Mouse (Mus musculus) limb, embryonic 10.5 days (tissue): ENCODE measurements around the gene Commd6. TPM values are rescaled to one million over a fixed set of nuclear protein-coding genes. Genes with fewer than 3 reads are reported as not detected.

Experiments
- DNase-seq: peaks from one replicate; pipeline ENCODE4 v3.0.0-alpha.2; 2017; ENCODE audit warnings: low spot score
- H3K27ac ChIP-seq: fragments of 300-500 bp; sonication (generic); 2 replicates; pipeline ENCODE4 v1.5.1; 2016; ENCODE audit warnings: mild to moderate bottlenecking
- H3K27me3 ChIP-seq: fragments of 300-500 bp; sonication (generic); 2 replicates; pipeline ENCODE4 v1.6.1; 2016; ENCODE audit warnings: low read depth, mild to moderate bottlenecking; ENCODE audit not compliant: poor library complexity, severe bottlenecking
- H3K36me3 ChIP-seq: fragments of 300-500 bp; sonication (generic); 2 replicates; pipeline ENCODE4 v1.6.1; 2016; ENCODE audit warnings: mild to moderate bottlenecking, moderate library complexity
- H3K4me1 ChIP-seq: fragments of 300-500 bp; sonication (generic); 2 replicates; pipeline ENCODE4 v1.6.1; 2016
- H3K4me3 ChIP-seq: fragments of 300-500 bp; sonication (generic); 2 replicates; pipeline ENCODE4 v1.5.1; 2016; ENCODE audit warnings: mild to moderate bottlenecking, moderate library complexity
- H3K9me3 ChIP-seq: fragments of 300-500 bp; sonication (generic); replicated peaks from 2 replicates; pipeline ENCODE4 v1.6.1; 2016; ENCODE audit warnings: mild to moderate bottlenecking
- WGBS: fragments of 180-500 bp; shearing (Covaris S2); methylation state at CpG from one replicate; pipeline ENCODE4 v1.1.7; 2016; 5-methylcytosine and 5-hydroxymethylcytosine counted together
- polyA plus RNA-seq: library from polyadenylated mRNA; unstranded; fragments of >200 nt; fragmentation: Nextera tagmentation; extraction: Ambion mirVana; gene quantifications from 2 replicates; pipeline ENCODE4 v1.2.1, GENCODE M21; 2016

Gene Commd6
- polyA plus RNA-seq, 1 experiment from 2014 or later, result 92.1 TPM

DNA sequence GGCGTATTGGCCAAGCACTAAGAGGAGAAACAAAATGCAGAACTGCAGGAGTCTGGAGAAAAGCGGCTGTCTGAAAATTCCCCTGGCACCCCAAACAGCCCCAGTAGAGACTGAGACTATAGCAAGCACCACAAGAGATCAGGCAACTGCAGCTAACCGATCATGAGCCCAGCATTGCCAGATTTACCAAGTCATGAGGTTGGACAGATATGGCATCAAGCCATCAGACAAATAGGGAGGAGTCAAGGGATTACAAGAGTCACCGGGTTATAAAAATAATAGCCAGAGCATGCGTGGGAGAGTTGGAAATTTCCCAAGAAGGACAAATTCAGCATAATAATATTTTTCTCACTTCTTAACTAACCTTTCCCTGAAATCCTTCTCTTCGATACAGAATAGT is 12.1 kb upstream of the Commd6 start:
- DNase-seq, result no peak
- Histone ChIP-seq H3K9me3 (no peaks in the 10 kb centered on the region), H3K4me3 (no peak overlapping the region), H3K27ac (no peak overlapping the region), H3K36me3 (peaks cover 2% of the 10 kb centered on the region; the same call in 1 of the 2 replicates), H3K27me3 (no peaks in the 10 kb centered on the region), H3K4me1 (peaks cover 9% of the 10 kb centered on the region; the same call in 1 of the 2 replicates)
- WGBS, result 93% methylated on average over 6 of the region's 6 CpGs

DNA sequence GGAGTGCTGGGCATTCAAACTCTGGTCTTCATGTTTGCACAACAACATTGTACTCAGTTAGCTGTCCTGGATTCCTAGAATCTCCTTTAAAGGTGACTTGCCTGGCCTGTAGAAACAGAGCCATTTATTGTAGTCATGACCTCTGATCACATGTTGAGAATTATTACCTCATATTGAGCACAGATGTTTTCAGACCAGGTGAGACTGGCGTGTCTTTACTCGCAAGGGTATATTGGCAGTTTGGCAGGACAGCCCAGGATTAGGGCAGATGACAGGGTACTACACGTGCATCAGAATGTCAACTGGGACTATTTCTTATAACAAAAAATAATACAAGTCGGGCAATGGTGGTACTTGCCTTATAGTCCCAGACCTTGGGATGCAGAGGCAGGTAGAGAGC is 10.1 kb upstream of the Commd6 start:
- Histone ChIP-seq H3K27me3 (no peaks in the 10 kb centered on the region), H3K27ac (no peak overlapping the region), H3K36me3 (no peaks in the 10 kb centered on the region), H3K4me3 (no peak overlapping the region), H3K4me1 (peaks cover 7% of the 10 kb centered on the region; the same call in 1 of the 2 replicates), H3K9me3 (no peaks in the 10 kb centered on the region)
- 84% methylated on average over 4 of the region's 4 CpGs for WGBS
- no peak for DNase-seq

DNA sequence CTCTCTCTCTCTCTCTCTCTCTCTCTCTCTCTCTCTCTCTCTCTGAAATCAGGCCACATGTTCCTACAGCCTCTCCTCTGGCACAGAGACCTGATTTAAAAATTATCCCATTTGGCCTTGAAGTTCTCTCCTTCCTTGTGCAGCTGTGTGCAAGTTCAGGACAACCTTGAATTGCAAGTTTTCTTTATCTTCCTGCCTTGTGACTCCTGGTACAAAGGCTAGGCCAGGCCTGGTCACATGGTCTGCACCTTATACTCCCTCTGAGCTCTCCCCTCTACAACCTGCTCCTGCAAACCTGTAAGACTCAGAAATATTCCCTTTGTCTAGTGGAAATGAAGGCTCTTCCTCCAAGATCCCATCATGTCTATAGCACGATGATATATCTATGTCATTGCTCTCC is 4.5 kb upstream of the Commd6 start:
- no peaks in the 10 kb centered on the region for H3K36me3 ChIP-seq

DNA sequence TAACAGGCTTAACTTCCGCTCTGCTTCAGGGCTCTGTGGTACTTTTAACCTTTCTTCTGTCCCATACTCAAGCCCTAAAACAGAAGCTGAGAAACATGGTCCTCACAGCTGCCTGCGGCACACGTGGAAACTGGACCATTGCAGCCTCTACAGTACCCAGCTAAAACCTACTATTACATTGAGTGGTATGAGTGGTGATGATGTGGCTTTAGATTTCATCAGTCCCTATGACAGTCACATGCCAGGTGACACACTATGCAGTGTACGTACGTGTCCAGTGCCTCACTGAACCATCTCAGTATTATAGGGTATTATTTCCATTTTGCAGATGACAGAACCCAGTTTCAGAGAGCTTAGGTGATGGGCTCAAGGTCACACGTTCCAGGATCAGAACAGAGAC is 3.1 kb downstream of the Commd6 start:
- peaks cover 22% of the 10 kb centered on the region for H3K36me3 ChIP-seq
- WGBS, result 94% methylated on average over 6 of the region's 6 CpGs
- H3K4me1 ChIP-seq, result peaks cover 10% of the 10 kb centered on the region
- no peak overlapping the region for H3K27ac ChIP-seq
- no peak for DNase-seq
- no peak overlapping the region for H3K4me3 ChIP-seq
- no peaks in the 10 kb centered on the region for H3K27me3 ChIP-seq
- H3K9me3 ChIP-seq, result no peaks in the 10 kb centered on the region

More for the DNA sequence above, 4.5 kb upstream of the Commd6 start:
- DNase-seq, result no peak
- H3K27me3 ChIP-seq, result no peaks in the 10 kb centered on the region
- peaks cover under 1% of the 10 kb centered on the region; the same call in 1 of the 2 replicates for H3K4me1 ChIP-seq
- no peak overlapping the region for H3K27ac ChIP-seq
- 82% methylated on average over 1 of the region's 1 CpGs for WGBS
- no peaks in the 10 kb centered on the region for H3K9me3 ChIP-seq
- H3K4me3 ChIP-seq, result no peak overlapping the region

DNA sequence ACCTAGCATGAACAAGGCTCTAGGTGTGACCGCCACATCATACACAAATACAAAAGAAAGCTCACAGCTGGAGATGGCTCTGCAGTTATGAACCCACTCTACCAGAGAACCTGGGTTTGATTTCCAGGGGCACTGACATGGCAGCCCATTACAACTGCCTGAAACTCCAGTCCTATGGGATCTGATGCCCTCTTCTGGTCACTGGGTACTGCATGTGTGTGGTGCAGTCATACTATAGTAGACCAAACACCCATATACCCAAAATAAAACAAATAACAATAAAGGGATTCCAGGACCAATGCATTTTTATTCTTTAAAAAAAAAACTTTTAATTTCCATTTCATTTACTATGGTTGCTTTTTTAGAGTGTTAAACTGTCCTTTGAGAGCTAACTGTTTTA is 4.7 kb downstream of the Commd6 start:
- DNase-seq, result no peak
- H3K36me3 ChIP-seq, result peaks cover 30% of the 10 kb centered on the region
- H3K4me1 ChIP-seq, result peaks cover 10% of the 10 kb centered on the region
- H3K27ac ChIP-seq, result no peak overlapping the region
- no peaks in the 10 kb centered on the region for H3K27me3 ChIP-seq
- H3K4me3 ChIP-seq, result no peak overlapping the region
- H3K9me3 ChIP-seq, result no peaks in the 10 kb centered on the region
- WGBS, result 90% methylated on average over 1 of the region's 1 CpGs

DNA sequence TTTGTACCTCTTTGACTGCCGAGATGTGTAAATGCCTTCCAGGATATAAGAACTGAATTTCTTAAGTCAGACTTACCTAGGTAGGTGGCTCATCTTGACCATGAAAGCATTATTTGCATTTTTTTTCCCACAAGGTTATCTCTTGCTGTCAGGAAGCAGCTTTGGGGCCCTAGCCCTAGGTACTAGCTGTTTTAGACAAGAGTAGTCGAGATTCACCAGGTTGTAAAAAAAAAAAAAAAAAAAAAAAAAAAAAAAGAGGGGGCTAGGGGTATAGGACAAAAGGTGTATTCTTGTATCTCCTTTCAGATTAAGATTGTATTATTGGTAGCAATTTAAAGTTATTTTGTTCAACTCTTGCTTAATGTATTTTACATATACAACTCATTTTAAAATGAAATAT is 9.9 kb downstream of the Commd6 start:
- H3K4me3 ChIP-seq, result no peak overlapping the region
- H3K27me3 ChIP-seq, result no peaks in the 10 kb centered on the region
- 82% methylated on average over 2 of the region's 2 CpGs for WGBS
- H3K4me1 ChIP-seq, result no peaks in the 10 kb centered on the region
- no peak for DNase-seq
- H3K9me3 ChIP-seq, result no peaks in the 10 kb centered on the region
- H3K27ac ChIP-seq, result no peak overlapping the region
- peaks cover 27% of the 10 kb centered on the region for H3K36me3 ChIP-seq

DNA sequence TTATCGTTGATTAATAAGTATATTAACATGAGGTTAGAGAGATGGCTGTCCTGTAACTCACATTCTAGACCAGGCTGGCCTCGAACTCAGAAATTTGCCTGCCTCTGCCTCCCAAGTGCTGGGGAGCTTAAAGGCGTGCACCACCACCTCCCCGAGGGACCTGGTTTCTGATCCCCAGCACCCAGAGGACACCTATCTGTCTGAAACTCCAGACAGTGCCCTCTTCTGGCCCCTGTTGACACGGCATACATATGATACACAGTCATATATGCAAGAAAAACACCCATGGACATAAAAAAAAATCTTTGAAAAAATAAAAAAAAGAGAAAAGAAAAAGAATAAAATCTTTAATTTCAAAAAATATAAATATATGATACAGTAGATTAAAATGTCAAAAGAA is 22.8 kb downstream of the Commd6 start:
- H3K4me1 ChIP-seq, result no peaks in the 10 kb centered on the region
- H3K27me3 ChIP-seq, result no peaks in the 10 kb centered on the region
- H3K4me3 ChIP-seq, result no peak overlapping the region
- no peaks in the 10 kb centered on the region for H3K36me3 ChIP-seq
- WGBS, result 90% methylated on average over 5 of the region's 5 CpGs
- no peaks in the 10 kb centered on the region for H3K9me3 ChIP-seq
- DNase-seq, result no peak
- no peak overlapping the region for H3K27ac ChIP-seq

DNA sequence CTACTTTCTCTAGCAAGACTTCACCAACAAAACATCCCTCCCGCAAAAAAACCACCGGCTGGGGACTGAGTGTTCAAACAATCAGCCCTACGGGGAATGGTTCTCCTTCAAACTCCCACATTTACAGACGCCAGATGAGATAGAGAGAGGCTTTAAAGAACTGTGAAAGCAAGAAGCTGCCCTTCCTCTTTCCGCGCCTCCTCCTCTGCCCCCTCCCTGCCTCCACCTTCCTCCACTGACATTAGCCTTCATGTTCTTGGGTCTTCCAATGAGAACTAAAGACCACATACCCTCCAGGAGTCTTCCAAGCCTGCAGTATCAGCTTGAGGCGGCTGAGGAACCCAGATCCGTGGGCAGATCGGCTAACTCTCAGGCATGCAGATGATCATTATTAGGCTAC is 24.3 kb downstream of the Commd6 start:
- no peaks in the 10 kb centered on the region for H3K4me1 ChIP-seq
- 80% methylated on average over 9 of the region's 9 CpGs for WGBS

DNA sequence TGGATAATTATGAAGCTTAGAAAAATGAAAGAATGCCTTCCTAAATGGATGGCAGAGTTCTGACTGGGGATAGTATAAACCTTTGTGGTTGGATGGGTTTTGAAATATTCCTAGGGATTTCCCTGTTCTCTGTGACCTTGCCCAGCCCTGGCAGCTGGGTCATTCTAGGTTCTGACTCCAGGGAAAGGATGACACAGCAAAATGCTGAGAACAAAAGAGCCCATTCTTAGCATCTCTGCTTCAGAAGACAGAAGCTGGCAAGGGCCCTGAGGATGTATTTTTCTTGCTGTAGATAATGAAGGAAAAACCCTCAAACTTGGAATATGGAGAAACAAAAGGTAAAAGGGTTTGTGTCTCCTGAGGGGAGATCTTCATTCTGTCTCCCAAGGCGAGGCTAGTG is 27.3 kb downstream of the Commd6 start:
- no peak overlapping the region for H3K4me3 ChIP-seq
- no peak overlapping the region for H3K27ac ChIP-seq
- H3K4me1 ChIP-seq, result peaks cover 7% of the 10 kb centered on the region
- H3K9me3 ChIP-seq, result no peaks in the 10 kb centered on the region
- WGBS, result 91% methylated on average over 1 of the region's 1 CpGs
- no peaks in the 10 kb centered on the region for H3K36me3 ChIP-seq
- no peak for DNase-seq
- H3K27me3 ChIP-seq, result 0 out of 2 replicates have a peak, but pooled peaks cover 2% of the 10 kb centered on the region

More for the DNA sequence above, 24.3 kb downstream of the Commd6 start:
- H3K4me3 ChIP-seq, result no peak overlapping the region
- no peaks in the 10 kb centered on the region for H3K9me3 ChIP-seq
- H3K27me3 ChIP-seq, result no peaks in the 10 kb centered on the region
- DNase-seq, result no peak
- H3K27ac ChIP-seq, result no peak overlapping the region
- H3K36me3 ChIP-seq, result no peaks in the 10 kb centered on the region

DNA sequence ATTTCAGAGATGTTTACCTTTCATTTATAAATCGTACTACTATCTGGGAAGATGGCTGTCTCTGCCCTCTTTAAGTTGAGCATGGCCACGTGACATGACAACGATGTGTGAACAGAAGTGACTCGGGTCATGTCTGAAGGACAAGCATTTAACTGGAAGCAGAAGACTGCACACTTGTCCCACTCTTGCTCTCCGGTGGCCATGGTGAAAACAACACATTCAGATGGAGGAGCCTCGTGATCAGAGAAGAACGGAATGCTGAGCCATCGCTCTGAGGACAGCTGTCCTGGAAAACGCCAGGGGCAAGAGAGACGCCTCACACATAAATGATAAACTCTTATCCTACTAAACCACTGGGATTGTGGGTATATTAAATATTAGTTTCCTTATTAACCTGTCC is 29.8 kb downstream of the Commd6 start:
- no peak overlapping the region for H3K4me3 ChIP-seq
- no peak for DNase-seq
- 83% methylated on average over 10 of the region's 10 CpGs for WGBS

DNA sequence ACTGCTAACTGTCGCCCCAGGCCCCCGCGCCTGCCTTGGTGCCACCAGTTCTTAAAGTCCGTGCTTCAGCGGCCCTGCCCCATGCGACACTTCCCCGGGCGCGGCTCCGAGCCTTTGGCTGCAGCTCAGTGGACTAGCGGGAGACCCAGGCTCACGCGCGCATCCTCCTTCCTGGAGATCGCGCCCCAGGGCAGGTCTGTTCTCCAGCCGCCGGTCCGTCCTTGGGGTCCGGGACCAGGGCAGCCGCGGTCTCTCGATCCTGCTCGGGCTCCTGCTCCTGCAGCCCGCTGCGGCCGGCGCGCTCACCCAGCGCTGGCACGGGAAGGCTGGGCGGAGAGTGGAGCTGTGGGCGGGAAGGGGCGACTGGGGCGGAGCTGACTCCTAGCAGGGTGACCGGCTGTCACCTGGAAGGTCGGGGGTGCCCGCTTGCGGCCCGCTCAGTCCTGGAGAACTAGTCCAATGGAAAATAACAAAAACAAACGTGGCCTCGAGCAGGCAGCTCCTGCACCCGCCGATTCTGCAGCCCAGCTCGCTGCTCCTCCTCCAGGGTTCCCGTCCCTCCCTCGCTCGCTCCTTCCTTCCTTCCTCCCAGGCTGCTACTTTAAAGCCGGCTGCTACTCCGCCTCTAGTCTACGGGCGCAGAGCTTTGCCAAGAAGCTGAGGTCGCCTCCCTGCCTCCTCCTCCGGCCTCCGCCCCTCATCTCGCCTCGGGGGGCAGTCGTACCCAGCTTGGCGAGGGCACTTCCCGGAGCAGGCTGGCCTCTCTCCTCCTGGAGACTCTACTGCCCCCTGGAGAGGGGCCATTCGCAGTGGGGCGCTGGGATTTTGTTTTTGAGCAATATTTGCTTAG is 31.7 kb downstream of the Commd6 start, which contains the start of gene Tbc1d4:
Gene Tbc1d4, minus strand, starts transcription at position 673 of the 850 bp plus-strand sequence.
- WGBS, result under 1% methylated on average over 62 of the region's 62 CpGs

More for the DNA sequence above, 29.8 kb downstream of the Commd6 start:
- Histone ChIP-seq H3K9me3 (no peaks in the 10 kb centered on the region), H3K36me3 (no peaks in the 10 kb centered on the region), H3K4me1 (peaks cover 18% of the 10 kb centered on the region), H3K27me3 (0 out of 2 replicates have a peak, but pooled peaks cover 14% of the 10 kb centered on the region), H3K27ac (no peak overlapping the region)

DNA sequence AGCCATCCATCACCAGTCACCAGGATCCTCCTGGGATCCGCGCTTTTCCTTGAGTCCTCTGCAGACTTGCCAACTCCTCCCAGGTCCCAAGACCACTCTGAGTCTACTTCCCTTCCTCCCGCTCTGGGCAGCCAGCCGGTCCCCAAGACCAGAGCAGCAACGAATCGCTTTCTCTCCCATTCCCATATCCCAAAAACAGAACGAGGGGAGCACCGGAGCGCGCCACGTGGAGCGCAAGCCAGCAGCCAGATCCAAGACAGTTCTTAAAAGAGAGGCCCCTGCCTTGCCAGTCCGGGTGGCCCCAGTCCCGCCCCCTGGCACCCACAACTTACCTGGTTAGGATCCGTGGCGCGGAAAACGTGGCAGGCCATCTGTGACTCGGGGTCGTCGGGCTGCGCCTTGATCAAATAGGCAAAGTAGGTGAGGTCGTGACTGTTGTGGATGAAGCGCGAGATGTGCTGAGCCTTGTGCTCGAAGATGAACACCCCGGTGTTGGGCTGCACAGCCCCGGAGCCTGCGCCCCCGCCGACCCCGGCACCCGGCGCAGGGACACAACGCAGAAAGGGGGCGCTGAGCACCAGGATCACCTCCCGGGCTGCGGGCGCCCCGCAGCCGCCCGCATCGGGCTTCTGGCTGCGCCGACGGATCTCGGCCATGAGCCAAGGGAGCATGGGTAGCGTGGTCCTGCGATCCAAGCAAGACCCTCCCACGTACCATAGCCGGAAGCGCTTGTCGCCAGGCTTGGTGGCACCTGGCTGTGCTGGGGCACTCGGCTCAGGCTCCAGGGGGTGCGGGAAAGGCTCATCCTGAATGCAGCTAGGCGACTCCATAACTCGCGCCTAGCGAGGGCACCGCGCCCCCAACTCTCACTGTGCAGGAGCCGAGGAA is 32.6 kb downstream of the Commd6 start:
- Histone ChIP-seq H3K4me1 (peaks cover 18% of the 10 kb centered on the region), H3K27me3 (0 out of 2 replicates have a peak, but pooled peaks cover 14% of the 10 kb centered on the region), H3K36me3 (no peaks in the 10 kb centered on the region), H3K9me3 (no peaks in the 10 kb centered on the region), H3K27ac (peak overlapping the region; percentile 84), H3K4me3 (peak overlapping the region; percentile 80)
- WGBS, result under 1% methylated on average over 62 of the region's 62 CpGs
- peak; percentile 68 for DNase-seq

More for the DNA sequence above, 31.7 kb downstream of the Commd6 start, which contains the start of gene Tbc1d4:
- 0 out of 2 replicates have a peak, but pooled peaks cover 14% of the 10 kb centered on the region for H3K27me3 ChIP-seq
- DNase-seq, result peak; percentile 84
- no peaks in the 10 kb centered on the region for H3K36me3 ChIP-seq
- peak within 1 kb of the TSS; percentile 84 for H3K27ac ChIP-seq
- H3K4me1 ChIP-seq, result peaks cover 18% of the 10 kb centered on the region
- no peaks in the 10 kb centered on the region for H3K9me3 ChIP-seq
- H3K4me3 ChIP-seq, result peak within 1 kb of the TSS; percentile 80
